Mouse (Mus musculus): Measurements from ENCODE around the gene Trim28.
A peak's percentile ranks its signal among the peaks of the same experiment; 100 is the strongest.

Trim28 gene

GRCm38 (mm10) chr7:13033451-13034147 is 34.7 kb downstream of the Trim28 start:
- DNase-seq (ENCODE audit: low spot score in 2 of 2): no peak

DNA sequence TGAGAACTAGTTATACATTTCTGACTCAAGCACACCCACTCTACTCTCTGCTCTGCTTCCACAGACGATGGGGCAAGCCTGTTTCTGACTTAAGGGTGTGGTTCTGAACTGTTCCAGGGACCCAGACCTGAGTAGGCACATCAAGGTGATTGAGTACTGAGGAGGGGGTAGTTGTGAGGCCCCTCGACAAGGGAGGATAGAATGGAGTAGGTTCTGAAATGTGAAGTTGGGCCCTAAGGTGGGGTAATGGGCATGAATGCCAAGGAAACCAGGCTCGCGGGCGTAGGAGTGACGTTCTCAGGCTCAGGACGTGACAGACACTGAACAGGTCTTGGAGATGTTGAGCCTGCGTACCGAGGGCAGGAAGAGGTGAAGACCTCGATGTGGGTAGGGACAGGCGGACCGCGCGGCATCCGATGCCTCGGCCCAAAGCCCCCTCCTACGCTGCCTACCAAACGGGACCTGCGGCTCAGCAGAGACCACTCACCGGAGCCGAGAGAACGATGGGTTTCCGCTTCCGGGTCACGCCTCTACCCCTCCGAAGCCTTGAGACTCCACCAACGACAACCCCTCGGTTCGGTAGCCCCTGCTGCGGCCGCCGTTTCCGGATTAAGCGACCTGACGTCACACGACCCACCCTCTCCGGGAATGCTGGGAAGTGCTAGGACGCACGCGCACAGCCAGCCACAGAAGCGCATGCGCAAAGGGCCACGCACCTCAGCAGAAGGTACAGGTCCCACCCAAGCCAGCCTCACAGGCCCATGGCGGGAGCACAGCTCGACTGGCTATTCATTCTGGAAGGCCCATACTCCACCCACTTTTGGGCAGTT is 35.4 kb downstream of the Trim28 start, which contains the start of gene Chmp2a:
Gene Chmp2a (minus strand): TSS at position 660 of the 830 bp plus-strand sequence.
- DNase-seq (ENCODE audit: low spot score in 2 of 2): peak; percentile 97

DNA sequence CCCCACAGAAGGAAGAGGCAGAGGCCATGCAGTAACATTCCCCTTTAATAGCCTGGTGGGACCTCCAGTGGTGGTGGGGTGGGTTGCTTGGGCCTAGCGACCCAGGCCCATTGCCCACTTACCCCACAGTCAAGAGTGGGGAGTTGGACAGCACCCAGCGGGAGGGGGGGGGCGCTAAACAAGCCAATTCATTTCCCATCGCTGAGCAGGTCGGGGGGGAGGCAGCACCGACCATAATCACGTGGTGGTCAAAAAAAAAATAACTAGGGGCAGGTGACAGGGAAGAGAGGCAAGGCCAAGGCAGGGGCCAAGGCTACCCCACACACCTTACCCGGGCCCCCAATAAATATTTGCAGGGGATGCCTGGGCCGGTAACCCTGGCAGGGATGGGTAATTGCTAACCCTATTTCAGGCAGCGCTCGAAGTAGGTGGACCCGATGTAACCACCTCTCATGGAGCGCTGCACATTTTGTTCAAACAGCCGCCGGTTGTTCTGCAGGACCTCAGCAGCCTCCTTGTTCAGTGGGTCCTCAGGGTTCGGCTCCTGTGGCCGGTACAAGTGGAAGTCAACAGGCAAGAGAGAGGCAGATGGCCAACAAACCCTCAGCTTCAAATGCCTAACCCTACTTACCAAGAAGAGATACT is 36.4 kb downstream of the Trim28 start:
- DNase-seq (ENCODE audit: low spot score in 2 of 2): no peak

DNA sequence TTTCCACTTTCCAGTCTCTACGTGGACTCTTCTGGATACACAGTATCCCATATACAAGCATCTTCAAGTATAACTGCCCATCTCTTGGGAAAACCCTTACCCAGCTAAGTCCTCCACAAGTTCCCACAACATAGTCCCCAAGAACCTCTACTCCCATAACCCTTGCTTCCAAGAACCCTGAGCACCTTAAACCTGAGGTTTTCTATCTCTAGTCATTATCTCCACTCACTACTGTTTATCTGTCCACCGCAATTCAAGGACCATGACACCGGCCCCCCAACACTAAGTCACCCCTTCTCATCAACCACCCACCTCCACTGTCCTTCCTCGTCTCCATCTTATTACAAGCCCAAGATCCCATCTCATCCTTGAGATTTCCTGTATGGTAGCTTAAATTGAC is 37.9 kb downstream of the Trim28 start:
- DNase-seq (ENCODE audit: low spot score in 2 of 2): no peak

DNA sequence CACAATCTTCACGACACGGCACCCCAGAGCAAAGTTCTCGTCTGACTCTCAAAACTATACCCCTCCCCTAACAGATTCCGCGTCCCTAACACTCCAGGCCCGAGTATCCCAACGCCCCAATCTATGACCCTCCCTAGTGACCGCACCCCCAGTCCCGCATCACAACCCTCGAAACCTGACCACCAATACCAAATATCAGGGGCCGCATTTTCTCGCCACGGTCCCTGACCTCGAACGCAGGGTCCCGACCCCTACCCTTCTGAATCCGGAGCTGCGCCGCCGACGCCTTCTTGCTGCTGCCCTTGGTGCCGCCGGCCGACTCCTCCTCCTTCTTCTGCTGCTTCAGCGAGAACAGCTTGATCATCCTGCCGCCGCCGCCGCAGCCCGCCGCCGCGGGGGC is 38.5 kb downstream of the Trim28 start:
- DNase-seq (ENCODE audit: low spot score in 2 of 2): no peak

GRCm38 (mm10) chr7:13037901-13038555 is 39.1 kb downstream of the Trim28 start, which contains the start of gene Ube2m:
Gene Ube2m, minus strand, starts transcription at chr7:13038275.
- peak; percentile 98 to 99 for DNase-seq (ENCODE audit: low spot score in 2 of 2)

DNA sequence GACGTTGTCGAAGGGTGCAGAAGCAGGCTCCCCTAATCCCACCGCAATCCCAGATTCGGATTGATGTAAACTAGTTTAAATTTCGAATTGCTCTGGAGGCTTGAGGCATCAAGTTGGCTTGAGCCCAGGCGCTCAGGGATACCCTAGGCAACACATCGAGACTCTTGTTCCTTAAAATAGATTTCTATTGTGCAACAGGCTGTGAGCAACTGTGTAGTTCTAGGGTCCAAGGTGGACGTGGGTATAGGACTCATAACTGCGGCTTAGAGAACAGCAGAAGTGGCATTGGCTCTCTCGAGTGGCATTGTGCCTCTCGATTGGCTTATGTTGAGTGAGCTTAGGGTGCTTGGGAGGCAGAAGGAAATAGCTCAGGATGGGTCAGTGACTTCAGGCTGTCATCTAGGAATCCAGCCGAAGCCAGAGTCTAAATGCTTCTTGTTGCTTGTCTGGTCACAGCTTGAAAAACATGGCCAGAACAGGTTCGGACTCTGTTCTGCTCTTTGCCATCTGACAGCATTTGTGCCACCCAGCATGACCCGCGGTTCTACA is 39.8 kb downstream of the Trim28 start:
- DNase-seq (ENCODE audit: low spot score in 2 of 2): no peak

DNA sequence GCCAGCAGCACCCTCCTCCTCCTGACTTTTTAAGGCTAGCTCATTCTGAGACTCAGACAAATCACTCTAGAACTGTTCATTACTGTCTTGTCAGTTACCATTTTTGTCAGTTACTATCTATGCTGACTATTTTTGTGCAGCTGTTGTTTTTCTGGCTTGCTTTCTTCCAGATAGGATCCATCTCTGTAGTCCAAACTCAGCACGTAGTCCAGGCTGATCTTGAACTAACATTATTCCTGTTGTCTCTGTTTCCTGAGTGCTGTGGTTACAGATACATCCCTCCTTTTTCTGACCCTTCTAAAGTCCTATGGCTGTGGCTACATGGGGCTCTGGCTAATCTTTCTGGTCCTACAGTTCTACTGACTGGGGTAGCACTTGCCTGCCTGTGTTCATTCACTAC is 40.3 kb downstream of the Trim28 start:
- no peak for DNase-seq (ENCODE audit: low spot score in 2 of 2)

GRCm38 (mm10) chr7:13041256-13041655 is 42.3 kb downstream of the Trim28 start:
- no peak for DNase-seq (ENCODE audit: low spot score in 2 of 2)

- no peak for DNase-seq (ENCODE audit: low spot score in 2 of 2)
These were observed 43.6 kb downstream of the Trim28 start for GRCm38 (mm10) chr7:13042511-13042910.

- DNase-seq (ENCODE audit: low spot score in 2 of 2): no peak
These were observed 44.2 kb downstream of the Trim28 start for GRCm38 (mm10) chr7:13043120-13043444.

- DNase-seq (ENCODE audit: low spot score in 2 of 2): no peak
These were observed 44.7 kb downstream of the Trim28 start for GRCm38 (mm10) chr7:13043445-13044253.

GRCm38 (mm10) chr7:13044254-13044625 is 45.3 kb downstream of the Trim28 start:
- DNase-seq (ENCODE audit: low spot score in 2 of 2): no peak

DNA sequence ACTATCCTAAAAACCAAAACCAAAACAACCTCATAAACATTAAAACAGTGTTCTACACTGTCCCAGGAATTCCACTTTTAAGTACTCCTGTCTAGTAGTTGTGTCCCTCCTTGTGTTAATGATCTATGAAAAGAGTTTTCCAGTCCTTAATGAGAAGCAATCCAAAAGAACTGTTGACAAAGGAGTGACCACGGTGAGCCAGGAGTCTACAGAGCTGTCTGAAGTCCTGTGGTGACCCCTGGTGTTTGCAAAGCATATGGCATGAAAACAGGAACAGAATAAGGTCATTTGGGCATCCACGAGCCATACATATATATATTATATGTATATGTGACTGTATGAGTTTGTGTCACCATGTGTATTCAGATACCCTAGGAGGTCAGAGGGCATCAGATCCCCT is 47.2 kb downstream of the Trim28 start:
- DNase-seq (ENCODE audit: low spot score in 2 of 2): peak; percentile 65 to 68

- DNase-seq (ENCODE audit: low spot score in 2 of 2): no peak
These were observed 54.1 kb downstream of the Trim28 start for GRCm38 (mm10) chr7:13053001-13053400.

DNA sequence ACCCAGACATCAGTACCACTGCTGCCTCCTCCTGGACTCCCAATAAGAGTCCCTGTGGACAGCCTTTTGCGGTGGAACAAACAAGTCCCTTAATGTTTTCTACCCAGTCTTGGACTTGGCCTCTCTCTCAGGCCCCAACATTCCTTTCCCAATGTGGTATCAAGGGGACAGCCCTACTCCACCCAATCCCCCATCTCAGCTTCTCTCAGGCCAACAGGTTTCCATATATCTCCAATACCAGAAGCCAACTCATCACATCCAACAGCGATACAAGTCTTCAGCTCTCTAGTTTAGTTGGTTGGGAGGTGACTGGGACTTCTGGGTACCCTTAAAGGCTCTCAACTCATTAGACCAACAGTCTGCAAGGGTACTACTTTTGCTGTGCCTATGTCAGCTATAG is 54.6 kb downstream of the Trim28 start:
- DNase-seq (ENCODE audit: low spot score in 2 of 2): no peak

DNA sequence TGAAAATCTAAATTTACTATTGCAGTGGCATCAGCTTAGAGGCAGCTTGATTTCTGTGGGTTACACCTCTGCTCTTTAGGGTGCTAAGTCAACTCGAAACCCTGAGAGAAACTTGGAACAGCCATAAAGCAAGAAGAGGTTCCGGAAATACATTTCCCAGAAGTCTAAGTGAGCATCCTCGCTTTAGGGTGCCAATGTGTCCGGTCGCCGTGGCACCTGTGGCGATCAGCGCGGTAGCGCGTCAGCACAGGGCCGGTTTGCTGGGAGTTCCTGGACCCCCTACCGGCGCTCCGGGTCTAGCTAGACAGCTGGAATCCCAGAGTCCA is 55.0 kb downstream of the Trim28 start:
- DNase-seq (ENCODE audit: low spot score in 2 of 2): no peak

- DNase-seq (ENCODE audit: low spot score in 2 of 2): peak; percentile 94 to 95
These were observed 55.5 kb downstream of the Trim28 start, which contains the start of gene Mzf1 for GRCm38 (mm10) chr7:13054287-13055010. Gene Mzf1, minus strand, starts transcription at chr7:13054764.

- no peak for DNase-seq (ENCODE audit: low spot score in 2 of 2)
These were observed 58.2 kb downstream of the Trim28 start for GRCm38 (mm10) chr7:13056913-13057700.

GRCm38 (mm10) chr7:13059536-13059935 is 60.6 kb downstream of the Trim28 start:
- DNase-seq (ENCODE audit: low spot score in 2 of 2): no peak
